Mouse (Mus musculus) limb, embryonic 12.5 days (tissue): ENCODE measurements around the gene Arid5b. TPM values are rescaled to one million over a fixed set of nuclear protein-coding genes. Genes with fewer than 3 reads are reported as not detected.
A peak's percentile ranks its signal among the peaks of the same experiment; 100 is the strongest.

Experiments
- ATAC-seq: fragments of 200-750 bp; cut with Nextera tagmentation; 2 replicates; pipeline ENCODE4 v1.8.0; 2017; ENCODE audit warnings: low read depth, moderate TSS enrichment; ENCODE audit not compliant: insufficient number of reproducible peaks, insufficient read depth, low FRiP score, low TSS enrichment
- H3K27ac ChIP-seq: fragments of 300-500 bp; sonication (generic); 2 replicates; pipeline ENCODE4 v1.5.1; 2016; ENCODE audit warnings: mild to moderate bottlenecking, moderate library complexity
- H3K27me3 ChIP-seq: fragments of 300-500 bp; sonication (generic); 2 replicates; pipeline ENCODE4 v1.6.1; 2016; ENCODE audit warnings: mild to moderate bottlenecking, moderate library complexity
- H3K36me3 ChIP-seq: fragments of 300-500 bp; sonication (generic); 2 replicates; pipeline ENCODE4 v1.6.1; 2016; ENCODE audit warnings: mild to moderate bottlenecking, moderate library complexity
- H3K4me1 ChIP-seq: fragments of 300-500 bp; sonication (generic); replicated peaks from 2 replicates; pipeline ENCODE4 v1.6.1; 2016
- H3K4me2 ChIP-seq: fragments of 300-500 bp; sonication (generic); 2 replicates; pipeline ENCODE4 v1.6.1; 2016; ENCODE audit warnings: mild to moderate bottlenecking, moderate library complexity
- H3K4me3 ChIP-seq: fragments of 300-500 bp; sonication (generic); replicated peaks from 2 replicates; pipeline ENCODE4 v1.5.1; 2016; ENCODE audit warnings: mild to moderate bottlenecking
- H3K9ac ChIP-seq: fragments of 300-500 bp; sonication (generic); replicated peaks from 2 replicates; pipeline ENCODE4 v1.6.1; 2016; ENCODE audit warnings: mild to moderate bottlenecking, moderate library complexity
- H3K9me3 ChIP-seq: fragments of 300-500 bp; sonication (generic); 2 replicates; pipeline ENCODE4 v1.6.1; 2016; ENCODE audit warnings: mild to moderate bottlenecking, moderate library complexity
- WGBS: fragments of 180-500 bp; shearing (Covaris S2); methylation state at CpG from one replicate; pipeline ENCODE4 v1.1.7; 2016; 5-methylcytosine and 5-hydroxymethylcytosine counted together
- polyA plus RNA-seq: library from polyadenylated mRNA; unstranded; fragments of >200 nt; fragmentation: Nextera tagmentation; extraction: Ambion mirVana; gene quantifications from 2 replicates; pipeline ENCODE4 v1.2.1, GENCODE M21; 2016

Arid5b gene
- polyA plus RNA-seq, 1 experiment from 2014 or later, result 48.0 TPM

GRCm38 (mm10) chr10:68141567-68141966, 137.0 kb downstream of the Arid5b start:
- no peak for ATAC-seq
- Histone ChIP-seq H3K27me3 (no peaks in the 10 kb centered on the region), H3K36me3 (peaks cover 10% of the 10 kb centered on the region; the same call in 1 of the 2 replicates), H3K4me3 (no peak overlapping the region), H3K27ac (no peak overlapping the region), H3K4me2 (no peak overlapping the region), H3K9me3 (no peaks in the 10 kb centered on the region), H3K4me1 (peaks cover 27% of the 10 kb centered on the region), H3K9ac (no peak overlapping the region)
- WGBS, result 81% methylated on average over 7 of the region's 7 CpGs

DNA sequence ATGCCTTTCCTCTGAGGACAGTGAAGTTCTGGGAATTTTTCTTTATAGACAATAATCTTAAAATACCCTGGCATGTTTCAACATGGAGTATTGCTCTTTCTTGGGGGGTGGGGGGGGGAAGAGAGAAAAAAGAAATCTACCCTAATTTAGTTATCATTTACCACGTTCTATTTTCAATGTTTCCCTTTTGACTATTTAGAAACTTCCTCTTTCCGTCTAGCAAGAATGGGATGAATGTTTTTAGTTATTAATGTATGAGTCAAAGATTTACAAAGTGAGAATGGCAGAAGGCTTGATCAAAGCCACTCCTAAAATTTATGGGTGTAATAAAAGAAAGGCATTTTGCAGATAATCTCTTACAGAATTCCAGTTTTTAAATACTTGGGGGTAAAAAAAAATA, 137.7 kb downstream of the Arid5b start:
- Histone ChIP-seq H3K27ac (no peak overlapping the region), H3K27me3 (no peaks in the 10 kb centered on the region), H3K4me1 (peaks cover 30% of the 10 kb centered on the region), H3K36me3 (peaks cover 10% of the 10 kb centered on the region; the same call in 1 of the 2 replicates), H3K4me2 (no peak overlapping the region), H3K9ac (no peak overlapping the region), H3K4me3 (no peak overlapping the region), H3K9me3 (no peaks in the 10 kb centered on the region)
- 14% methylated on average over 2 of the region's 2 CpGs for WGBS
- no peak for ATAC-seq

GRCm38 (mm10) chr10:68140306-68140705, 138.2 kb downstream of the Arid5b start:
- Histone ChIP-seq H3K9me3 (no peaks in the 10 kb centered on the region), H3K4me1 (peaks cover 30% of the 10 kb centered on the region), H3K4me2 (no peak overlapping the region), H3K27me3 (no peaks in the 10 kb centered on the region), H3K27ac (no peak overlapping the region), H3K4me3 (no peak overlapping the region), H3K9ac (no peak overlapping the region), H3K36me3 (peaks cover 10% of the 10 kb centered on the region; the same call in 1 of the 2 replicates)
- 85% methylated on average over 6 of the region's 6 CpGs for WGBS
- no peak for ATAC-seq

GRCm38 (mm10) chr10:68138123-68138522, 140.4 kb downstream of the Arid5b start:
- no peak for ATAC-seq
- Histone ChIP-seq H3K4me2 (no peak overlapping the region), H3K36me3 (peaks cover 15% of the 10 kb centered on the region), H3K9me3 (no peaks in the 10 kb centered on the region), H3K4me1 (peaks cover 37% of the 10 kb centered on the region), H3K9ac (no peak overlapping the region), H3K27me3 (no peaks in the 10 kb centered on the region), H3K27ac (no peak overlapping the region), H3K4me3 (no peak overlapping the region)
- WGBS, result 87% methylated on average over 5 of the region's 5 CpGs

DNA sequence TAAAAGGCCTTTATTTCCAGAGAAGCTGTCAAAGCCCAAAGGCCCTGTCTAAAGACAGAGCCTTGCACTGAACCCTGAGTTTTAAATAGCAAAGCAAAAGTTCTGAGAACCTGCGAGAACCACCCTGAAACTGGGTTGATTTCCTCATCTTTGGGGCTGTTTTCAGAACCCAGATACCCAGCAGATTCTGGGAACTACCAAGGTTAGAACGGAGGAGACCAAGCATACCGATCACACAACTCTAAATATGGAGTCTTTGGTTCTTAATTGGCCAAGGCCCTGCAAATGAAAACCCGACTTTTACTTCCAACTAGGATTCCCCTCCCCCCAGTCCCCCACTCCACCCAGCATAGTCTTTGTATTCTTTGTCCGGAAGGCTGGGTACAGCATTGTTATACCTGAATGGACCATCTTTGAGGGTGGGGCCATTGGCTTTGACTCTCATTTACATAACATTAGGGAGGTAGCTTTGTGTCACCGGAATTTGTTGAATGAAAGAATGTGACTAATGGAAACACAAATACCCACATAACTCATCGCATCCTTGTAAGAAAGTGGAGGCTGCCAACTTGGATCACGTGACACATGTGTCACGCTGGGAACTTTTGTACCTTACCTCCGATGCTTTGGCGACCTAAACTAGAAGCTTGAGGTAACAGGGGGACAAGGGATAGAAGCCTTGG, 141.2 kb downstream of the Arid5b start:
- Histone ChIP-seq H3K36me3 (peaks cover 23% of the 10 kb centered on the region), H3K9ac (no peak overlapping the region; the same call in 1 of the 2 replicates), H3K27me3 (no peaks in the 10 kb centered on the region), H3K4me1 (peaks cover 37% of the 10 kb centered on the region), H3K4me2 (peak overlapping the region; percentile 68), H3K27ac (peak overlapping the region; percentile 89), H3K4me3 (no peak overlapping the region), H3K9me3 (no peaks in the 10 kb centered on the region)
- WGBS, result 68% methylated on average over 11 of the region's 11 CpGs
- ATAC-seq, result no peak

GRCm38 (mm10) chr10:68136480-68137083, 142.0 kb downstream of the Arid5b start:
- Histone ChIP-seq H3K4me2 (peak overlapping the region; percentile 68), H3K27me3 (no peaks in the 10 kb centered on the region), H3K36me3 (peaks cover 29% of the 10 kb centered on the region), H3K9me3 (no peaks in the 10 kb centered on the region), H3K9ac (peak overlapping the region; percentile 50), H3K4me3 (peak overlapping the region; percentile 36), H3K27ac (peak overlapping the region; percentile 89), H3K4me1 (peaks cover 37% of the 10 kb centered on the region)
- peak; percentile 79; the same call in 1 of the 2 replicates for ATAC-seq
- 2% methylated on average over 18 of the region's 18 CpGs for WGBS

DNA sequence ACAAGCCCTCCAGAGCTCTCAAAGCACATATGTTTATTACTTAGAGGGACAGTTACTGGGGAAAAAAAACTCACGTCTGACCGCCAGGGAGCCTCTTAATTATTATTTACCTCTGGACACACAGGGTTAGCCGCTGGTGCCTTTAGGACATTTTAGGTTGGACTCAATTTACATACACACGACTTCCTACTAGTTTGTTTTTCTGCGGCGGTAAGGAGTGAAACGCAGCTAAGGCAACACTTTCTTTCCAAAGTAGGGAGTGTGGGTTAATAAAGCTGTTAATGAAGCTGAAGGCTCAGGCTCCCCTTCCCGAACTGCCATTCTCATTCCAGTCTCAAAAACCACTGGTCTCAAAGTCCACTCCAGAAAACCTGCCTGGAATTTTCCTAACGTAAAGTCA, 142.5 kb downstream of the Arid5b start:
- peak overlapping the region; percentile 36 for H3K4me3 ChIP-seq
- no peaks in the 10 kb centered on the region for H3K9me3 ChIP-seq
- under 1% methylated on average over 9 of the region's 9 CpGs for WGBS
- H3K9ac ChIP-seq, result peak overlapping the region; percentile 50
- H3K27me3 ChIP-seq, result no peaks in the 10 kb centered on the region
- peak overlapping the region; percentile 68 for H3K4me2 ChIP-seq
- H3K4me1 ChIP-seq, result peaks cover 33% of the 10 kb centered on the region
- peaks cover 34% of the 10 kb centered on the region for H3K36me3 ChIP-seq
- H3K27ac ChIP-seq, result peak overlapping the region; percentile 89
- ATAC-seq, result no peak

GRCm38 (mm10) chr10:68135416-68135815, 143.1 kb downstream of the Arid5b start:
- H3K27ac ChIP-seq, result peak overlapping the region; percentile 47; the same call in 1 of the 2 replicates
- peak overlapping the region; percentile 68 for H3K4me2 ChIP-seq
- no peaks in the 10 kb centered on the region for H3K9me3 ChIP-seq
- H3K9ac ChIP-seq, result no peak overlapping the region; the same call in 1 of the 2 replicates
- peaks cover 36% of the 10 kb centered on the region for H3K4me1 ChIP-seq
- WGBS, result 24% methylated on average over 4 of the region's 4 CpGs
- no peaks in the 10 kb centered on the region for H3K27me3 ChIP-seq
- peaks cover 40% of the 10 kb centered on the region for H3K36me3 ChIP-seq
- ATAC-seq, result no peak
- H3K4me3 ChIP-seq, result peak overlapping the region; percentile 36; the same call in 1 of the 2 replicates

DNA sequence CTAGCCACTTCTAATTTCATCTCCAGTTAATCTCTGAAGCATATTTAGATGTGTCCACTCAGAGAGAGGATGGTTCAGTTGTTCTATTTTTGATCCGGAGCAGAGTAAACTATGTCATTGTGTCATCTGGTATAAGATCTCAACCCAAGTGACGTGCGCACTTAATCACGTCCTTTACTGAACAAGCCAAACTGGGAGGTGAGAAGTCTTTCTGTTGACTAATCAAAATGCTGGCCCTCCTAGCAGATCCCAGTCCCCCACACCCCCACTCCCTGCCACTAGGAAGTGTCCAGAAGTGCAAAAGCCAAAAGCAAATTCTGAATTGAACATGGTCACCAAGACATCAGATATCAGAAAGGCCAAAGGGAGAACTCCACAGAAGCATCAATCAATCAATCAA, 144.0 kb downstream of the Arid5b start:
- WGBS, result 87% methylated on average over 4 of the region's 4 CpGs
- no peak overlapping the region; the same call in 1 of the 2 replicates for H3K4me2 ChIP-seq

DNA sequence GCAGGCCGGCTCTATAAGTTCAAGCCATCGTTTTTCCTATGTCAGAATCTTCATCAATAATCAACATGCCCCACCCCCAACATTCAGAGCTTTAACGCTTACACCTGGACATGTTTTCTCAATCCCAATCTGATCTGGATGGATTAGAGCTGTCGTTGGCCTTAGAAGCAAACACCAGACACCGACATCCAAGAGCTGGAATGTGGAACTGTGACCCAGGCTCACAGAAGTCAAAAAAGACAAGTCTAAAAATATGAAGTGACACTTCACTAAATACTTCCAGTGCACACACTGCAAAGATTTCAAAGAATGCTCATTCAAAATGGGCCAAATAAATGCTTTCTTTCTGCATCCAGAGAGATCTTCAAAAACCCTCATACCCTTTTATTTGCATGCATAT, 144.5 kb downstream of the Arid5b start:
- WGBS, result 68% methylated on average over 5 of the region's 5 CpGs
- no peak for ATAC-seq

More for the DNA sequence above, 144.0 kb downstream of the Arid5b start:
- H3K9ac ChIP-seq, result no peak overlapping the region
- H3K4me1 ChIP-seq, result peaks cover 45% of the 10 kb centered on the region
- no peak for ATAC-seq
- peaks cover 41% of the 10 kb centered on the region for H3K36me3 ChIP-seq
- no peaks in the 10 kb centered on the region for H3K27me3 ChIP-seq
- H3K27ac ChIP-seq, result no peak overlapping the region
- H3K4me3 ChIP-seq, result no peak overlapping the region
- H3K9me3 ChIP-seq, result no peaks in the 10 kb centered on the region

GRCm38 (mm10) chr10:68132636-68133035, 145.9 kb downstream of the Arid5b start:
- Histone ChIP-seq H3K4me3 (no peak overlapping the region), H3K27ac (no peak overlapping the region), H3K9ac (no peak overlapping the region), H3K4me2 (no peak overlapping the region), H3K4me1 (peaks cover 61% of the 10 kb centered on the region), H3K27me3 (no peaks in the 10 kb centered on the region), H3K9me3 (no peaks in the 10 kb centered on the region), H3K36me3 (peaks cover 36% of the 10 kb centered on the region)
- ATAC-seq, result no peak
- WGBS, result 91% methylated on average over 9 of the region's 9 CpGs

More for the DNA sequence above, 144.5 kb downstream of the Arid5b start:
- H3K4me1 ChIP-seq, result peaks cover 50% of the 10 kb centered on the region
- no peaks in the 10 kb centered on the region for H3K9me3 ChIP-seq
- peaks cover 44% of the 10 kb centered on the region for H3K36me3 ChIP-seq
- H3K4me3 ChIP-seq, result no peak overlapping the region
- no peak overlapping the region for H3K9ac ChIP-seq
- H3K27ac ChIP-seq, result no peak overlapping the region
- no peak overlapping the region for H3K4me2 ChIP-seq
- no peaks in the 10 kb centered on the region for H3K27me3 ChIP-seq
